Mouse (Mus musculus) ES-Bruce4 (cell line): ENCODE results near the gene Fgfr1op.
"Not testable (repeated sequence)": the region's sequence is repeated elsewhere in the genome, so short reads cannot be mapped to it uniquely, and the experiment has no call there.

ENCODE experiments used
- CTCF ChIP-seq: IDR thresholded peaks from one replicate; pipeline ENCODE4 v1.8.1; 2011; ENCODE audit warnings: low read depth, low read length
- EP300 ChIP-seq: IDR thresholded peaks from 2 replicates; pipeline ENCODE4 v1.6.1; 2011; ENCODE audit warnings: low read depth, low read length; ENCODE audit not compliant: insufficient read depth
- POLR2A ChIP-seq: IDR thresholded peaks from one replicate; pipeline ENCODE4 v1.8.1; 2011; ENCODE audit warnings: low read length; ENCODE audit not compliant: insufficient read depth

GRCm38 (mm10) chr17:8140210-8140609, 25.1 kb upstream of the Fgfr1op start:
- not testable (repeated sequence) for TF ChIP-seq CTCF, POLR2A, EP300
